Mouse (Mus musculus): ENCODE measurements at regions not wholly inside any gene's neighbourhood (a gene's known extent, or its start where the extent isn't known, plus 50 kb on each side); places are given as distances from the start of the nearest gene placed in this dataset.
"Not testable (repeated sequence)": the region's sequence is repeated elsewhere in the genome, so short reads cannot be mapped to it uniquely, and the experiment has no call there.

GRCm38 (mm10) chr17:62135050-62135449, 746.1 kb downstream of the Efna5 start:
- Histone ChIP-seq H3K9me3 (no peaks in the 10 kb centered on the region), H3K27me3 (replicated peaks) (no peaks in the 10 kb centered on the region), H3K4me2 (replicated peaks) (no peak overlapping the region), H3K9ac (no peak overlapping the region), H3K4me1 (no peaks in the 10 kb centered on the region), H3K27ac (no peak overlapping the region), H3K4me3 (no peak overlapping the region), H3K36me3 (no peaks in the 10 kb centered on the region)
- peak; percentile 37; the same call in 1 of the 2 replicates for ATAC-seq (ENCODE audit: low FRiP score, low read depth)
- 61% methylated on average over 3 of the region's 3 CpGs for WGBS

GRCm38 (mm10) chr17:62111703-62112102, 769.4 kb downstream of the Efna5 start:
- WGBS, result 96% methylated on average over 3 of the region's 3 CpGs
- not testable (repeated sequence) for H3K4me3 ChIP-seq; H3K9me3 ChIP-seq; H3K27ac ChIP-seq; H3K4me2 ChIP-seq (replicated peaks); ATAC-seq (ENCODE audit: low FRiP score, low read depth); H3K27me3 ChIP-seq (replicated peaks); H3K36me3 ChIP-seq; H3K4me1 ChIP-seq; H3K9ac ChIP-seq

GRCm38 (mm10) chr17:62109052-62109451, 772.1 kb downstream of the Efna5 start:
- no peak overlapping the region for H3K9ac ChIP-seq
- no peak overlapping the region for H3K4me3 ChIP-seq
- ATAC-seq (ENCODE audit: low FRiP score, low read depth), result no peak

GRCm38 (mm10) chr17:62083281-62083680, 797.8 kb downstream of the Efna5 start:
- Histone ChIP-seq H3K27me3 (replicated peaks) (no peaks in the 10 kb centered on the region), H3K4me2 (replicated peaks) (no peak overlapping the region), H3K9me3 (no peaks in the 10 kb centered on the region), H3K4me3 (no peak overlapping the region), H3K27ac (no peak overlapping the region), H3K36me3 (no peaks in the 10 kb centered on the region), H3K9ac (no peak overlapping the region), H3K4me1 (no peaks in the 10 kb centered on the region)
- WGBS, result 67% methylated on average over 4 of the region's 4 CpGs
- ATAC-seq (ENCODE audit: low FRiP score, low read depth), result no peak

More at GRCm38 (mm10) chr17:62109052-62109451, 772.1 kb downstream of the Efna5 start:
- no peak overlapping the region for H3K27ac ChIP-seq
- H3K27me3 ChIP-seq (replicated peaks), result no peaks in the 10 kb centered on the region
- no peak overlapping the region for H3K4me2 ChIP-seq (replicated peaks)
- H3K36me3 ChIP-seq, result no peaks in the 10 kb centered on the region
- H3K4me1 ChIP-seq, result no peaks in the 10 kb centered on the region
- H3K9me3 ChIP-seq, result no peaks in the 10 kb centered on the region

GRCm38 (mm10) chr17:62077604-62078003, 803.5 kb downstream of the Efna5 start:
- H3K4me3 ChIP-seq, result no peak overlapping the region
- 85% methylated on average over 7 of the region's 7 CpGs for WGBS
- H3K27ac ChIP-seq, result no peak overlapping the region
- no peak for ATAC-seq (ENCODE audit: low FRiP score, low read depth)
- no peaks in the 10 kb centered on the region for H3K27me3 ChIP-seq (replicated peaks)
- no peaks in the 10 kb centered on the region for H3K36me3 ChIP-seq
- no peak overlapping the region for H3K4me2 ChIP-seq (replicated peaks)
- no peaks in the 10 kb centered on the region for H3K4me1 ChIP-seq
- no peak overlapping the region for H3K9ac ChIP-seq
- H3K9me3 ChIP-seq, result no peaks in the 10 kb centered on the region

- WGBS, result 76% methylated on average over 1 of the region's 1 CpGs
- no peak overlapping the region for H3K9ac ChIP-seq
These were observed 816.2 kb downstream of the Efna5 start for GRCm38 (mm10) chr17:62064939-62065338.

GRCm38 (mm10) chr17:62058016-62058415, 823.1 kb downstream of the Efna5 start:
- no peaks in the 10 kb centered on the region for H3K9me3 ChIP-seq
- no peak for ATAC-seq (ENCODE audit: low FRiP score, low read depth)
- no peaks in the 10 kb centered on the region for H3K27me3 ChIP-seq (replicated peaks)
- H3K4me1 ChIP-seq, result no peaks in the 10 kb centered on the region
- H3K27ac ChIP-seq, result no peak overlapping the region
- H3K4me2 ChIP-seq (replicated peaks), result no peak overlapping the region
- 36% methylated on average over 3 of the region's 3 CpGs for WGBS
- H3K4me3 ChIP-seq, result no peak overlapping the region
- no peaks in the 10 kb centered on the region for H3K36me3 ChIP-seq
- H3K9ac ChIP-seq, result no peak overlapping the region

More at GRCm38 (mm10) chr17:62064939-62065338, 816.2 kb downstream of the Efna5 start:
- no peaks in the 10 kb centered on the region for H3K27me3 ChIP-seq (replicated peaks)
- no peaks in the 10 kb centered on the region for H3K4me1 ChIP-seq
- H3K4me2 ChIP-seq (replicated peaks), result no peak overlapping the region
- H3K9me3 ChIP-seq, result no peaks in the 10 kb centered on the region
- ATAC-seq (ENCODE audit: low FRiP score, low read depth), result no peak
- H3K4me3 ChIP-seq, result no peak overlapping the region
- H3K27ac ChIP-seq, result no peak overlapping the region
- H3K36me3 ChIP-seq, result no peaks in the 10 kb centered on the region

- WGBS, result 57% methylated on average over 6 of the region's 6 CpGs
- no peak for ATAC-seq (ENCODE audit: low FRiP score, low read depth)
- H3K36me3 ChIP-seq, result no peaks in the 10 kb centered on the region
- no peak overlapping the region for H3K4me3 ChIP-seq
- H3K4me2 ChIP-seq (replicated peaks), result no peak overlapping the region
- no peaks in the 10 kb centered on the region for H3K27me3 ChIP-seq (replicated peaks)
- H3K4me1 ChIP-seq, result no peaks in the 10 kb centered on the region
- H3K9me3 ChIP-seq, result no peaks in the 10 kb centered on the region
- no peak overlapping the region for H3K9ac ChIP-seq
- H3K27ac ChIP-seq, result no peak overlapping the region
These were observed 826.3 kb downstream of the Efna5 start for GRCm38 (mm10) chr17:62054801-62055200.

GRCm38 (mm10) chr17:62048989-62049388, 832.1 kb downstream of the Efna5 start:
- ATAC-seq (ENCODE audit: low FRiP score, low read depth), result no peak
- H3K9me3 ChIP-seq, result no peaks in the 10 kb centered on the region
- no peak overlapping the region for H3K4me3 ChIP-seq
- H3K27ac ChIP-seq, result no peak overlapping the region
- no peaks in the 10 kb centered on the region for H3K36me3 ChIP-seq
- no peaks in the 10 kb centered on the region for H3K4me1 ChIP-seq
- no peaks in the 10 kb centered on the region for H3K27me3 ChIP-seq (replicated peaks)
- no peak overlapping the region for H3K9ac ChIP-seq
- 81% methylated on average over 3 of the region's 3 CpGs for WGBS
- no peak overlapping the region for H3K4me2 ChIP-seq (replicated peaks)

GRCm38 (mm10) chr17:62030614-62031013, 850.5 kb downstream of the Efna5 start:
- Histone ChIP-seq H3K4me2 (replicated peaks) (no peak overlapping the region), H3K9ac (no peak overlapping the region), H3K4me3 (no peak overlapping the region), H3K27ac (no peak overlapping the region), H3K27me3 (replicated peaks) (no peaks in the 10 kb centered on the region), H3K36me3 (no peaks in the 10 kb centered on the region), H3K9me3 (no peaks in the 10 kb centered on the region), H3K4me1 (no peaks in the 10 kb centered on the region)
- 80% methylated on average over 1 of the region's 1 CpGs for WGBS
- ATAC-seq (ENCODE audit: low FRiP score, low read depth), result no peak
